ENCODE assay signal across 20 mouse cellular contexts in the genomic region with DNA sequence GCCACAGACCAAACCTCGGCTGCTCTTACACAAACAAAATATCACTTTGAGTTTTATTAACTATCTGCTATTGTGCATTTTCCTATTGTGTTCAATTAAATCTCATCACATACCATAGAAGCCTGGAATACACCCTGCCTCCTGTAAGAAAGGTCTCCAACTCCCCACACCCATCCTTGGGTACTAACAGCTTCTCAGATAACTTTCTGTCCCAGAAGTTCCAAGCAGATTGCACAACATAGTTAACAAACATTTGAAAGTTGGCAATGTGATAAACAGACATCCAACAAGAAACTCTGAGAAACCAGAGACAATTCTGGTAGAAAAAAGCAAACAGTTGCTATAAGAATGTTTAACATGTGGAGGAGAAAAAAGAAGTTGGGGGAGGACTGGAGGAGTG. TPM values are rescaled to one million over a fixed set of nuclear protein-coding genes. Genes with fewer than 3 reads are reported as not detected.
"Had no signal": no experiment of that assay in that cellular context is flagged by ENCODE, and none has a peak within 500 bp of the region (broad histone marks: within the 10 kb centered on the region; RNA-seq: fewer than 3 reads in every experiment).

No protein-coding gene starts in this region.

- H3K4me1 ChIP-seq: intestine, embryonic 15.5 days; midbrain, embryonic 15.5 days; neural tube, embryonic 12.5 days had no signal

- DNase-seq: kidney, adult 18-20 months; kidney, postnatal 10 days; kidney, postnatal 4 days; lung, adult 2 months; spleen, adult 18-20 months; thymus, postnatal 4 days had no signal

- H3K9me3 ChIP-seq: intestine, embryonic 15.5 days; limb, embryonic 12.5 days; midbrain, embryonic 15.5 days; neural tube, embryonic 12.5 days had no signal

- ATAC-seq: intestine, embryonic 15.5 days; midbrain, embryonic 15.5 days had no signal

- H3K27ac ChIP-seq: intestine, embryonic 15.5 days; layer of hippocampus, adult 2 months; limb, embryonic 12.5 days; midbrain, embryonic 15.5 days; neural tube, embryonic 12.5 days had no signal

- H3K36me3 ChIP-seq: intestine, embryonic 15.5 days; limb, embryonic 12.5 days; midbrain, embryonic 15.5 days; neural tube, embryonic 12.5 days had no signal

- H3K4me3 ChIP-seq: intestine, embryonic 15.5 days; layer of hippocampus, adult 2 months; limb, embryonic 12.5 days; midbrain, embryonic 15.5 days; neural tube, embryonic 12.5 days had no signal

- H3K27me3 ChIP-seq: intestine, embryonic 15.5 days; limb, embryonic 12.5 days; midbrain, embryonic 15.5 days; neural tube, embryonic 12.5 days had no signal

- H3K4me2 ChIP-seq: intestine, embryonic 15.5 days; limb, embryonic 12.5 days; midbrain, embryonic 11.5 days; midbrain, embryonic 15.5 days; neural tube, embryonic 12.5 days had no signal

- H3K9ac ChIP-seq: intestine, embryonic 15.5 days; limb, embryonic 12.5 days; midbrain, embryonic 15.5 days; neural tube, embryonic 12.5 days had no signal

RNA-seq across cellular contexts. Expression of a gene that starts 0.7 kb away (rescaled TPM):
- total RNA-seq: layer of hippocampus, adult 2 months; layer of hippocampus, postnatal 10 days; left cerebral cortex, postnatal 36 days; monocyte, adult 5-6 weeks had no signal
- polyA plus RNA-seq: intestine, embryonic 15.5 days; kidney, embryonic 14.5 days; limb, embryonic 12.5 days; midbrain, embryonic 11.5 days; midbrain, embryonic 15.5 days; neural tube, embryonic 12.5 days had no signal

RNA-seq across cellular contexts. Expression of a gene that starts 12.2 kb away (rescaled TPM):
- total RNA-seq: layer of hippocampus, adult 2 months; layer of hippocampus, postnatal 10 days; left cerebral cortex, postnatal 36 days had no signal
- polyA plus RNA-seq: midbrain, embryonic 11.5 days had no signal

RNA-seq across cellular contexts. Expression of a gene that starts 57.5 kb away (rescaled TPM):
- total RNA-seq: layer of hippocampus, adult 2 months; layer of hippocampus, postnatal 10 days; left cerebral cortex, postnatal 36 days; megakaryocyte, adult 5-6 weeks; monocyte, adult 5-6 weeks; neutrophil, adult 5-6 weeks had no signal
- polyA plus RNA-seq: kidney, embryonic 14.5 days; limb, embryonic 12.5 days; liver, adult 2 months; lung, adult 2 months; midbrain, embryonic 11.5 days; midbrain, embryonic 15.5 days; neural tube, embryonic 12.5 days; stomach, embryonic 16.5 days had no signal
